Mouse (Mus musculus): ENCODE data around the gene Asic5. TPM values are rescaled to one million over a fixed set of nuclear protein-coding genes. Genes with fewer than 3 reads are reported as not detected.

Asic5 gene
- polyA plus RNA-seq, 1 experiment from 2014 or later = not detected

DNA sequence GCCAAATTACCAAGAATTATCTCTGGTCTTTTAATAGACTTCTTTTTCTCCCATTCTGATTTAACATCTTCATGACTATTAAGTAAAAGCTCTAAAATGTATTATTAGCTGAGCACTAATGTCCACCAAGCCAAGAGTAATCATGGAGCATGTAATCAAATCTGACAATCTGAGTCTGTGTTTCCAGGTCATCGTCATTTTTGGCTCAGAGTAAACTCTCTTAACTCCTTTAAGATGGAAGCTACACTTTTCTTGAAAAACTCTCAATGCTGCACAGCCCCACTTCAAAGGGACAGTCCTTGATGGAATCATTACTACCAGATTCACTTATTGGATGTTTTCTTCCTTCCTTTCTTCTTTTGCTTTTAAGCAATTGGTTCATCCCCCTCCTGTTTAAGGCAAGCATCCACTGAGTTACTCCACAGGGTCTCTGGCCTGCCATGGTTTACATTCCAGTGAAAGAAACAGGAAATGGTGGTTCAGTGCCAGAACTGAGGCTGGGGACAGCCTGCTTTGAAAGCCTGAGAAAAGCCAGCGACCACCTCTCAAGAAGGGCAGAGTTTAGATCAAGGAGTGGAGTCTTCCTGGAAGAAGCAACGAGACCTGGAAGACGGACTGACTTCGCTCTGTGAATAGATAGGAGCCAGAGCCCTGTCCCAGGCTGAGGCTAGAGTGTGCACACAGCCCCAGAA lies 72.3 kb downstream of the Asic5 start:
- H3K36me3 ChIP-seq (ENCODE audit: control insufficient read depth, insufficient read depth, low read length) = peaks cover 17% of the 10 kb centered on the region; the same call in 1 of the 2 replicates
- WGBS = 33% methylated on average over 5 of the region's 5 CpGs
- H3K4me1 ChIP-seq (ENCODE audit: control insufficient read depth in 2 of 2, insufficient read depth in 2 of 2, low read length in 2 of 2) = peaks cover 7 to 31% of the 10 kb centered on the region in 2 experiments
- no peak overlapping the region for H3K4me2 ChIP-seq (ENCODE audit: low read length)
- no peak overlapping the region for H3K4me3 ChIP-seq (ENCODE audit: control insufficient read depth in 1 of 2, insufficient read depth in 1 of 2, low read depth in 1 of 2, low read length in 2 of 2)
- H3K9ac ChIP-seq (ENCODE audit: low read length) = no peak overlapping the region
- no peaks in the 10 kb centered on the region for H3K9me3 ChIP-seq (ENCODE audit: control insufficient read depth, low read length)
- H3K27ac ChIP-seq (replicated peaks in 1 of 2; ENCODE audit: control insufficient read depth in 1 of 2, insufficient read depth in 1 of 2, low read depth in 2 of 2, low read length in 2 of 2) = peak overlapping the region in 1 of 2 experiments; percentile 19; a peak in 1 of 4 replicates
- no peaks in the 10 kb centered on the region for H3K27me3 ChIP-seq (ENCODE audit: control insufficient read depth, insufficient read depth, low read length)
- ATAC-seq (ENCODE audit: insufficient number of reproducible peaks, insufficient read depth, low FRiP score, low read depth) = no peak

DNA sequence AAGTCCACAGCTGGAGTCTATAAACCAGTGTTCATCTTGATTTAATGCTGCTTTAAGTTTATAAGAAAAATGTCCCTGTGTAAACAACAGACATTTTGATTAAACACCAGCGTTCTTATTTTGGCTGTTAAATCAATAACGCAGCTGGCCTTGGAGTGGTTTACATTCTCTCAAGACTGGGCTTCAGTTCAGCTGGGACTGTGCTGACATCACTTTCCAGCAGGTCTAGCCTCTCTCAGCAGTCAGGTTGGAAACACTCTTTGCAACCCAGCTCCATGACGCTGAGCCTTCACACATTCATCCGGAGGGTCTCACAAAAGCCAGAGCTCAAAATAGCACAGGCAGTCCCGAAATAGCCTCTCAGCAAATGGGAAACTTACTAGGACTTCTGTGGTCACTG lies 75.1 kb downstream of the Asic5 start:
- peak; percentile 81 for ATAC-seq (ENCODE audit: insufficient number of reproducible peaks, insufficient read depth, low FRiP score, low read depth)
- Histone ChIP-seq H3K4me1 (ENCODE audit: control insufficient read depth in 2 of 2, insufficient read depth in 2 of 2, low read length in 2 of 2) (peaks cover 11 to 42% of the 10 kb centered on the region in 2 experiments), H3K27me3 (ENCODE audit: control insufficient read depth, insufficient read depth, low read length) (no peaks in the 10 kb centered on the region), H3K9ac (ENCODE audit: low read length) (no peak overlapping the region), H3K9me3 (ENCODE audit: control insufficient read depth, low read length) (no peaks in the 10 kb centered on the region), H3K4me3 (ENCODE audit: control insufficient read depth in 1 of 2, insufficient read depth in 1 of 2, low read depth in 1 of 2, low read length in 2 of 2) (no peak overlapping the region), H3K4me2 (ENCODE audit: low read length) (no peak overlapping the region), H3K36me3 (ENCODE audit: control insufficient read depth, insufficient read depth, low read length) (peaks cover 22% of the 10 kb centered on the region; the same call in 1 of the 2 replicates), H3K27ac (replicated peaks in 1 of 2; ENCODE audit: control insufficient read depth in 1 of 2, insufficient read depth in 1 of 2, low read depth in 2 of 2, low read length in 2 of 2) (peak overlapping the region; percentile 56 to 63)
- 5% methylated on average over 5 of the region's 5 CpGs for WGBS

DNA sequence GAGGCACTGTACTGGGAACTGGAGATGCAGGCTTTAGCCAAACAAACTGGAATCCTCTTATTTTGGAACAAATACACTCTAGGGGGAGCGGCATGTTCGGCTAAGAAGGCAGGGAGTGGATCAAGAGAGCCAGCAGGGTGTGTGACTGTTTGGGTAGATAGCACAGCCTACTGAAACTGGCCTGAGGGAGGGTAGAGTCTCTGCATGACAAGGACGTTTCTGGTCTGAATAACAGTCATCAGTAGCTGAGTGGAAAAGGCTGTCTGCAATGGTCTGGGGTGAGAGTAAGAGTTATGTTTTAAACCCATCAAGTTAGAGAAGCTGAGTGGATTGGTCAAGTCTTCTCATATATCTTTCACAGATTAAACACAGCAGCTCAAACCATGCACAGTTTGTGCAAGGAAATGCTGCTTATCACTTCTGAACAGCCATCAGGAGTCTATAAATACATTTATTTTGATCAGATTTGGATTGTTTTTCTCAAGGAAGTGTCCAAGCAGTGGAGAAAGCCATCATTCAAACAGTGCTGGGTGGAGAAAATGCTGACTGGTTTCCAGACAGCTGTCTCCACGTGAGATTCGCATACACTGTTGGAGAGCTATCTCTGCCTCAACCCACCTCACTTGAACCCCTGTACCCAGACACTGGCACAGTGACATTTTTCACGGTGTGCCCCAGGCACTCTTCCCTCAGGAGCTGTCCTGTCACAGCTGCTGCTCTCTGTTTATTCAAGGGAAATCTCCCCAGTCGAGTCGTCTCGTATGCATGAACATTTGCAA lies 79.5 kb downstream of the Asic5 start:
- Histone ChIP-seq H3K4me2 (ENCODE audit: low read length) (0 out of 2 replicates have a peak overlapping the region, but pooled peaks have one; percentile 6), H3K4me3 (ENCODE audit: control insufficient read depth in 1 of 2, insufficient read depth in 1 of 2, low read depth in 1 of 2, low read length in 2 of 2) (no peak overlapping the region), H3K27me3 (ENCODE audit: control insufficient read depth, insufficient read depth, low read length) (no peaks in the 10 kb centered on the region), H3K9me3 (ENCODE audit: control insufficient read depth, low read length) (no peaks in the 10 kb centered on the region), H3K36me3 (ENCODE audit: control insufficient read depth, insufficient read depth, low read length) (0 out of 2 replicates have a peak, but pooled peaks cover 6% of the 10 kb centered on the region), H3K9ac (ENCODE audit: low read length) (0 out of 2 replicates have a peak overlapping the region, but pooled peaks have one; percentile 3), H3K4me1 (ENCODE audit: control insufficient read depth in 2 of 2, insufficient read depth in 2 of 2, low read length in 2 of 2) (peaks cover 15 to 47% of the 10 kb centered on the region in 2 experiments), H3K27ac (replicated peaks in 1 of 2; ENCODE audit: control insufficient read depth in 1 of 2, insufficient read depth in 1 of 2, low read depth in 2 of 2, low read length in 2 of 2) (peak overlapping the region; percentile 43 to 64)
- 18% methylated on average over 9 of the region's 9 CpGs for WGBS
- ATAC-seq (ENCODE audit: insufficient number of reproducible peaks, insufficient read depth, low FRiP score, low read depth) = peak; percentile 35; the same call in 1 of the 2 replicates

DNA sequence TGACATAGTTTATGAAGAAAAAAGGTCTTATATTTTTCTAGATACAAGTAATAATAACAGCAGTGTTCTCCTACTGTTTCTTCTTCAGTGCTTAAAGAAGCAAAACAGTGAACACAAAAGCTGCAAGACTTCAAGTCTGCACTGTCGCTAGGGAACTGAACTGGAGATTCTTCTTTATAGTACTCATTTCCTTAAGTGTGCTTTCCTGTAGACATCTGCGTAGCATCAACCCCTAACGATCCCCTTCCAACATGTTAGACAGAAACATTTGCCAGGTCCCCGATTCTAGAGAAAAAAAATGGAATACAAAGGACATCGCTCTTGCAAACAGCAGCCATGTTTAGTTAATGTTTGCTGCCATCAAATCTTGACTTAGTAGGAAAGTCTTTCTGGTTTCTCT lies 85.7 kb downstream of the Asic5 start:
- WGBS = 57% methylated on average over 5 of the region's 5 CpGs
- no peaks in the 10 kb centered on the region for H3K9me3 ChIP-seq (ENCODE audit: control insufficient read depth, low read length)
- H3K4me2 ChIP-seq (ENCODE audit: low read length) = no peak overlapping the region
- H3K9ac ChIP-seq (ENCODE audit: low read length) = no peak overlapping the region
- H3K4me1 ChIP-seq (ENCODE audit: control insufficient read depth in 2 of 2, insufficient read depth in 2 of 2, low read length in 2 of 2) = peaks cover 10 to 37% of the 10 kb centered on the region in 2 experiments
- no peak for ATAC-seq (ENCODE audit: insufficient number of reproducible peaks, insufficient read depth, low FRiP score, low read depth)
- H3K4me3 ChIP-seq (ENCODE audit: control insufficient read depth in 1 of 2, insufficient read depth in 1 of 2, low read depth in 1 of 2, low read length in 2 of 2) = no peak overlapping the region
- peak overlapping the region in 1 of 2 experiments; percentile 47; a peak in 1 of 4 replicates for H3K27ac ChIP-seq (replicated peaks in 1 of 2; ENCODE audit: control insufficient read depth in 1 of 2, insufficient read depth in 1 of 2, low read depth in 2 of 2, low read length in 2 of 2)
- 0 out of 2 replicates have a peak, but pooled peaks cover 8% of the 10 kb centered on the region for H3K36me3 ChIP-seq (ENCODE audit: control insufficient read depth, insufficient read depth, low read length)
- H3K27me3 ChIP-seq (ENCODE audit: control insufficient read depth, insufficient read depth, low read length) = no peaks in the 10 kb centered on the region

Other genes starting within 250 kb of the Asic5 start
- gene Ctso, start 49.7 kb upstream of the Asic5 start, polyA plus RNA-seq (2014; fragmentation: Nextera tagmentation; extraction: Ambion mirVana) = 21.6 and 25.0 TPM in 2 replicates
- 0.22 and 0.30 TPM in 2 replicates for gene Tdo2, start 6.1 kb upstream of the Asic5 start, polyA plus RNA-seq (2014; fragmentation: Nextera tagmentation; extraction: Ambion mirVana)
- gene Gucy1b1, start 92.4 kb downstream of the Asic5 start, polyA plus RNA-seq (2014; fragmentation: Nextera tagmentation; extraction: Ambion mirVana) = 59.5 and 62.2 TPM in 2 replicates
- gene Gucy1a1, start 163.5 kb downstream of the Asic5 start, polyA plus RNA-seq (2014; fragmentation: Nextera tagmentation; extraction: Ambion mirVana) = 61.0 and 69.3 TPM in 2 replicates